Mouse (Mus musculus) gastrocnemius, postnatal 25 days (tissue): ENCODE measurements around the gene Tmem95. TPM values are rescaled to one million over a fixed set of nuclear protein-coding genes. Genes with fewer than 3 reads are reported as not detected.
"Not testable (repeated sequence)": the region's sequence is repeated elsewhere in the genome, so short reads cannot be mapped to it uniquely, and the experiment has no call there.

Source experiments
- DNase-seq: peaks from one replicate; pipeline ENCODE4 v3.0.0; 2022
- long read RNA-seq, 2 experiments: library from polyadenylated mRNA; stranded (forward); transcript quantifications; one replicate each; pipeline ENCODE4 v2.0.0; 2021
- total RNA-seq, 2 experiments: library from RNA; stranded (reverse); gene quantifications; 1 replicate in 1 of 2; 2 replicates in 1 of 2; pipeline ENCODE4 v1.2.3; 2021

The Tmem95 gene
- not detected for total RNA-seq
- long read RNA-seq, experiment 1, result 0 reads
- long read RNA-seq, experiment 2, result 0 reads

DNA sequence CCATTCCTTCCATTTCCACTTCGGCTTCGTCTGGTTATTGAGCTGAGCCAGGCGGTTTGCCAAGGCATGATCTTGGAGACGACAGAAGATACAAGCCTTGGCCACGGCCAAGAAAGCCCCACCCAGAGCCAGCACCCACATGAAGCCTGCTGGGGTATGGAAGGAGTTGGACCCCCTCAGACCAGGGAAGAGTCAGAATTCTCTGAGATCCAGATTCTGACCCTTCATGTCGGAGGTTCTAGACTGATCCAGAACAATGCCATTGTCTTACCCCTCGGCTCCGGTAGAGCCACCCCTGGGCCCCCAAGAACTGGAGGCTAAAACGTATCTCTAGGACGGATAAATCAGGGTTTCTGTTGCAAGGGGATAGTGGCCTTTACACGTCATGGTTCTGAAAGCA lies at the start of gene Tmem95:
Gene Tmem95, minus strand, starts transcription at position 141 of the 400 bp plus-strand sequence.
- no peak for DNase-seq

- no peak for DNase-seq
Measured at GRCm38 (mm10) chr11:69927501-69927900, 49.7 kb upstream of the Tmem95 start.

DNA sequence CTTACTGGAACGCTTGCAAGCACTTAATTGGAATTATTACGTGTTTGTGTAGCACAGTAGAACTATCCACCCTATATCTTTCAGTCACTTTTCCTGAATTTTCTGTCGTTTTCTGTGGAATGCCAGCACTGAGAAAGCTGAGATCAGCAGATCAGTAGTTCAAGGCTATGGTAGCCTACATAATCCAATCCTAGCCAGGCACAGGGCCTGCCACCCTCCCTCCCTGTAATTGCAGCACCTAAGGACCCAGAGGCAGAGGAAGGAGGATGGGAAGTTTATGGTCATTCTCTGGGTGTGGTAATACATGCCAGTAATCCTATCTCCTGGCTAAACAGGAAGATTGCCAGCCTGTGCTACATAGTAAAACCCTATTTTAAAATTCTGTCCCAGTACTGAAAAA lies 45.0 kb upstream of the Tmem95 start:
- DNase-seq, result no peak

DNA sequence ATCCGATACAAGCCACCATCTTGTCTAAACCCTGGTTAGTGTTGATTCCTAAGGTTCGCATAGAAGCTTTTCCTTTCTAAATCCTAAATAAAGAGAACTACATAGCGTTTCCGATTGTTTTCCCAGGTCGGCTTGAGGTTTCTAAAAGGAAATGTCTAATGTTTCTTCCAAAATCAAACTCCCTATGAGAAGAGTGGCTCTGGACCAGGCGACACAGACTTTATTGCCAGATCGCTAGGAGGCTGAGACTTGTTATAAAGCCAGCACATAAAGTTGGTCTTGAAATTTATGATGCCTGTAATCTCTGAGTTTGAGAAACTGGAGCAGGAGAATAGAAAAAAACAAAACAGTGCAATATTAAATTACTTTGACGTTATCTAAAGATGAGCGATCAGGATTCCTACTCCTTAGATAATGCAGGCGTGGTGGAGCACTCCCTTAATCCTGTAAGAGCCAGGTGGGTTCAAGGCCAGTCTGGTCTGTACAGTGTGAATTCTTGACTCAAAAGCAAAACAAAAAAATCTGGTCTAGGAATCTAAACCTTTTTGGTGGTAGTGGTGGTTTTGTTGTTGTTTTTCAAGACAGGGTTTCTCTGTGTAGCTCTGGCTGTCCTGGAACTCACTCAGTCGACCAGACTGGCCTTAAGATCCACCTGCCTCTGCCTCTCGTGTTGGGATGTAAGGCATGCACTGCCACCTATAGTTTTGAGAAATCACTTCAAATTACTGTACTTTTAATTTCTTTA lies 44.4 kb upstream of the Tmem95 start:
- DNase-seq, result no peak

- peak; percentile 100 for DNase-seq
Measured at GRCm38 (mm10) chr11:69921114-69922011, 43.5 kb upstream of the Tmem95 start, which contains the start of gene Eif5a. Eif5a (minus strand) TSS chr11:69921958.

DNA sequence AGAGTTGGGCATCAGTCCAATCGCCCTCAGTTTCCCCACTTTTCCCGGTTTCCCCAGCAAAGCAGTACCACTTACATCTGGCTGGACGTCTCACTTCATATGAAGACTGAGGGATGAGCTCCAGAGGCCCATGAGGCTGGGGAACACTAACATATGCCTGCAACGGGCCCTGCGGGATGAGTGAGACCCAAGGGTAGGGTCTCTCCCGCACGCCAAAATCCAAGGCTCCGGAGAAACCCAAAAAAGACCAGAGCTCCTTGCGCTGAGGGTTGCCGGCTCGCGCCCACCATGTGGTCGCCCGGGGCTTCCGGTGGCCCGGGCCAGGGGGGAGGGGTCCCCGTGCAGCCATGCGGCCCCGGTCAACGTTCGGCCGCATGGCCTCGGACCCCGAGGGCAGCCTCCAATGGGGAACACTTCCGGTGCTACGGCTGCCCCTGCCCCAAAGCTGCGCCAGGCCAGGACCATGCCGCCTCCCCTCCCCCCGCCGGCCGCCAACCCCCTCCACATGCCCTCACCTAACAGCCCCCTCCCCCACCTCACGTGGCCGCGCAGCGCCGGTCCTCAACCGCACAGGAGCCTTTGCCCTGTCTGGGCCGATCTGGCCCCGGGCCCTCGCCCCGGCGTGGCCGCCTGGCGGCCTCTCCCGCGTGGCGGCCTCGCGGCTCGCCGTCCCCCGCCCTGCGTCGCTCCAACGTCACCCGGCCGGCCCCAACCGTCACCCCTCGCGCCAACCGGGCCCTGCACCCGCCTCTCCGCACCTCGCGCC lies 42.6 kb upstream of the Tmem95 start:
- no peak for DNase-seq

DNA sequence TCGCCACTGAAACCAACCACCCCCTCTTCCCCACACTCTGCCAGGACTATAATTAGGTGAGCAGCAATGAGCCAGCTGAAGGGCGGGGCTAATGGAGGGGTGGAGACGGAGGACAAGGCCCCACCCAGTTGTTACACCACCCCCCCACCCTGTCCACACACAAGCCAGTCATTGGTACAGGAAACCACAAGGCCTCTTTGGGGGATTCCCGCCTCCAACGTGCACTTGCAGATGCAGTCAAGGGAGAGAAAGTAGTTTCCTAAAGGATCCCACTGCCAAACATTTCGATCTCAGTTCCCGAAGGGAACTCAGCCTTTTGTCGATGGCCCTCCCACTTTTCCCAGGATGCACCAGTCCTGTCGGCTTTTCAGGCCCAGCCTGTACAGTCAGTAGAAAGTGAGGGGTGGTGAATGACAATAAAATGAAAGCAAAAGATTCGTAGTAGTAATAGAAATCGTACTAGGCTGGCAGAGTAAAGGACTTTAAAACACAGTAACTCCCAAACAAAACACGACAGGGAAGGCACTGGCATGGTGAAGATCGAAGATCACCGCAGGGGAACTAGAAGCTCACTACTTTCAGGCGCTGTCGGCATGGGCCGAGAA lies 41.9 kb upstream of the Tmem95 start:
- DNase-seq, result peak; percentile 85

- DNase-seq, result no peak
Measured at GRCm38 (mm10) chr11:69919053-69919452, 41.2 kb upstream of the Tmem95 start.

DNA sequence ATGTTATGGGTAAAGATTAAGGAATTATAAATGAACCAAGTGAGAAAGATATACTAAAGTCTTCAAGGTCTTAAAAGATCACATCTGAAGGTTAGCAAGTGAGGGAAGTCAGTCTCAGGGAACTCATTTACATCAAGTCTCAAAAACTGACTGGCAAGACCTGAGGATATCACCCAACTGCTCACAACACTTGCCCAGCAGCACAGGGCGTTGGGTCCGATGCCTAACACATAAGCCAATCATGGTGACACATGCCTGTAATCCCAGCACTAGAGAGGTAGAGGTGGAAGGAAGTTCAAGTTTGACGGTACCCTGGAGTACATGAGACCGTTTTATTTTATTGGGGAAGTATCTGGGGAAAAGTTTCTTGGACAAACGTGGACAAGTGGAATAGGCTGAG lies 40.3 kb upstream of the Tmem95 start:
- DNase-seq, result no peak

DNA sequence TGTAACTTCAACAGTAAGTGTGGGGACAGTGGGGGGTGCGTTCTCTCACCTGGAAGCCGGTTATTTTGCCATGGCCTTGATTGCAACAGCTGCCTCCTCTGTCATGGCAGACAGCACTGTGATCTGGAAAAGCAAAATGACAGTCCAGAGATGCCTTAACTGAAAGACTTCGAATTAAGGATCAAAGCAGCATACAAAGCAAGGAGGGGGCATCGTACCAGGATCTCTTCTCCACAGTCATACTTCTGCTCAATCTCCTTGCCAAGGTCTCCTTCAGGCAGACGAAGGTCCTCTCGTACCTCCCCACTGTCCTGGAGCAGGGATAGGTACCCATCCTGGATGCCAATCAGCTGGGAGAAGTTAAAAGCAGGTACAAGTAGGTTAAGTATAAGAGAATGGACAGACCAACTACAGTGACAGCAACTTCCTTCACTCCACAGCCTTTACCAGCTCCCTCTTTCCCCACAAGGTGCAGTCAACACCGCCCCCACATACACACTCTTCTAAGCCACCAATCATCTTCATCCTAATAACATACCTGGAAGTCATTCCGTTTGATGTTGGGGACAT lies 39.6 kb upstream of the Tmem95 start:
- DNase-seq, result peak; percentile 3

GRCm38 (mm10) chr11:69916652-69917378 lies 39.0 kb upstream of the Tmem95 start:
- DNase-seq, result not testable (repeated sequence)

DNA sequence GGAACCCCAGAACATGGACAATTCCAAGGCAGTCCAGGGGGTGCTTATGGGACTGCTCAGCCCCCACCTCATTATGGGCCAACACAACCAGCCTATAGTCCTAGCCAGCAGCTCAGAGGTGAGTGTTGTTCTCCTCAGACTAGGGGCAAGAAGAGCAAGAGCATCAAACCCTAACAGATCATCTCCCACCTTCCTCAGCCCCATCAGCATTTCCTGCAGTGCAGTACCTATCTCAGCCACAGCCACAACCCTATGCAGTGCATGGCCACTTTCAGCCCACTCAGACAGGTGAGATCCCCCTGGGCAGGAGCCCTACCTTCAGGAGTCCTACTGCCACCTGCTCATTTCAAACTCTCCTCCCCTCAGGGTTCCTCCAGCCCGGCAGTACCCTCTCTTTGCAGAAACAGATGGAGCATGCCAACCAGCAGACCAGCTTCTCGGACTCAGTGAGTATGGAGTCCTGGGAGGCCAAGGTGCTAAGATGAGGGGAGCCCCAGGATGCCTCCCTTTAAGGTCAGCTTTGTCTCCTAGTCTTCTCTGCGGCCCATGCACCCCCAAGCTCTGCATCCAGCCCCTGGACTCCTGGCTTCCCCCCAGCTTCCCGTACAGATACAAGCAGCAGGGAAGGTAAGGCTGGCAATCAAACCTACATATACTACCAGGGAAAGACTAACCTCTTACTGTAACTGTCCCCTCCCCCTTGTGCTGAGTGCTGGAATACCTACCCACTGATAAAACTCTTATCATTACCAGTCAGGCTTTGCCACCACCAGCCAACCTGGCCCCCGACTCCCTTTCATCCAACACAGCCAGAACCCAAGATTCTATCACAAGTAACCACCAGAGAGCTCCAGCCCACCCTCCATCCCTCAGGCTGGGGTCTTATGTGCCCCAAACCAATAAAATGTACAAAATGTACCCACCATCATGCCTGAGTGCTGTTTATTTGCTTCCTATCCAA lies 38.1 kb upstream of the Tmem95 start:
- no peak for DNase-seq

GRCm38 (mm10) chr11:69914917-69915430 lies 37.2 kb upstream of the Tmem95 start:
- DNase-seq, result no peak

GRCm38 (mm10) chr11:69914372-69914764 lies 36.5 kb upstream of the Tmem95 start:
- DNase-seq, result no peak

DNA sequence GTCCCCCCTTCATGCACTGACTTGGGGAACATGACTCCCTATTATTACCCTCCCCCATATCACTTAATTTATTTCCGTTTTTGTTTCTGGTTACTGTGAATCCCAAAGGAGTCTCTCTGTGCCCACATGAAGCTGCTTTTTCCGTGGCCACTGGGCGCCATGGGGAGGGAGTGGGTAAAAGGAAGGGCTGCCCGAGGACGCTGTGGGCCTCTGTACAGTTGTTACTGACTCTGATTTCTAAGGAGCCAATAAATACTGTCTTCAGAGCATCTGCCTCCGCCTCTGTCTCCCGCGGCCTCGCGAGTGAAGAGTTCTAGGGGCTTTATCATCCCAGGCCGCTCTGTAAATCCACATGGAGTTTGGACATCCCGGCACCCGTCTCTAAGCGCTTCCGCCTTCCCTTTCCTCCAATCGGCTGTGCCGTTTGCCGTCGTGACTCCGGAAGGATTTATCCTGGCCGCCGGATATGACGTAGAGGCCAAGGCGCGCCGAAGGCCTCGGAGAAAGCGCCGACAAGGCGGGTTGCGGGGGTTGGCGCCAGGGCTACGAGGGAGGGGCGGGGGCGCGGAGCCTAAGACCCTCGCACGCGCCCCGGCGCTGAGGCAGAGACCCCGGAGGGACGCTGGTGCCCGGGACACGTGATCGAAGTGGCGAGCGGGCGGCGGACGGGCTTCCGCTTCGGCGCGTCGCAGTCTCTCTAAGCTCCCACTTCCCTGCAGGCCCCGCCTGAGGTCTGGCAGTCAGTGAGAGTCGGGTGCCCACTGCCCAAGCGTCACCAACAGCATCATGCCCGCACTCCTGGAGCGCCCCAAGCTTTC lies 35.9 kb upstream of the Tmem95 start, which contains the start of gene Gps2:
Gene Gps2, plus strand, starts transcription at position 335 of the 818 bp plus-strand sequence.
- DNase-seq, result peak; percentile 88

DNA sequence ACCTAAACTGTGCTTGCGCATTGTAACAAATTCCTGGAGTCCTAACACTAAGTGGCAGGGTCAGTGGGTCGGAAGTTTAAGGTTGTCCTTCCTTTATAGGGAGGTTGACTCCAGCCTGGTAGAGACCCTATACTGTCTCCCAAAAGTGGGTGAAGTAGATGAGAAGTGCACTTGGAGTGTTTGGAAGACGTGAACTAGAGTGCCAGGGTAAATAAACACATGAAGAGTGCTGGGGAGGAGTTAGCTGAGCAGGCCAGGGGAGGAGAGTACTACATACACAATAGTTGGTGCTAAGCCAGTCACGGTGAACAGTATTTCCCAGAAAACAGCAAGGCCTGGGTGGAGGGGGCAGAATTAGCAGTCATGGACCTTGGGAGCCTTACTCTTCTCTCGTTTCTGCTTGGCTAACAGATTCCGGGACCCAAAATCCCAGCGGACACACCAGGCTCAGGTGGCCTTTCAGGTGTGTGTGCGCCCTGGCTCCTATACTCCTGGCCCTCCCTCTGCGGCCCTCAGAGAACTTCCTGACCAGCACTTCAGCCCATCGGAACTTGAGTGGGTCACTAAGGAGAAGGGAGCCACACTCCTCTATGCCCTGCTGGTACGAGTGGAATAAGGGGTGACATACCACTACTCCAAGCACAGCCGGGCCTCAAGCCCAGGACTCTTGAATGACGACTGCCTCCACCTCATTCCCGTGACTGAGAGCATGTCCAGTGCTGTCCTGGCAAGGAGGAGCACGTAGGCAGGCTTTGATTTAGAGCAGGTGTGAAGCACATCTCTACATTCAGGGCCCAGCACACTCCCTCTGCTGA lies 35.1 kb upstream of the Tmem95 start:
- DNase-seq, result no peak

DNA sequence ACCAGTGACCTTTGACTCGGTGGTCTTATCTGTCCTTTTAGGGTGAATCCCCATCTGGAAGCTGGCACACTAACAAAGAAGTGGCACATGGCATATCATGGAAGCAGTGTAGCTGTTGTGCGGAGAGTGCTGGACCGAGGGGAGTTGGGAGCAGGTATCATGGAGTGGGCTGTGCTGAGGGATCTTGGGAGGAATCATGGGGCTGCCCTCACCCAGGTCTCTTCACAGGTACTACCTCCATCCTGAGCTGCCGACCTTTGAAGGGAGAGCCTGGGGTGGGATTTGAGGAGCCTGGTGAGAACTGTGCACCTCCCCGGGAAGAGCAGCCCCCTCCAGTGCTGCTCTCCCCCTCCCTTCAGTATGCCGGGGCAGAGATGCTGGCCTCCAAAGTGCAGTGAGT lies 33.9 kb upstream of the Tmem95 start:
- DNase-seq, result no peak
